Mouse (Mus musculus) liver, adult 2 months (tissue): ENCODE data around the gene Lce3d.

Experiments
- CTCF ChIP-seq: fragments of 200-500 bp; IDR thresholded peaks from 2 replicates; pipeline ENCODE4 v1.5.1; 2011; ENCODE audit warnings: low read depth, low read length, control low read depth
- POLR2A ChIP-seq: fragments of 200-500 bp; IDR thresholded peaks from 2 replicates; pipeline ENCODE4 v1.6.1; 2011; ENCODE audit warnings: low read length, control low read depth; ENCODE audit not compliant: insufficient read depth; ENCODE audit errors: extremely low read depth

DNA sequence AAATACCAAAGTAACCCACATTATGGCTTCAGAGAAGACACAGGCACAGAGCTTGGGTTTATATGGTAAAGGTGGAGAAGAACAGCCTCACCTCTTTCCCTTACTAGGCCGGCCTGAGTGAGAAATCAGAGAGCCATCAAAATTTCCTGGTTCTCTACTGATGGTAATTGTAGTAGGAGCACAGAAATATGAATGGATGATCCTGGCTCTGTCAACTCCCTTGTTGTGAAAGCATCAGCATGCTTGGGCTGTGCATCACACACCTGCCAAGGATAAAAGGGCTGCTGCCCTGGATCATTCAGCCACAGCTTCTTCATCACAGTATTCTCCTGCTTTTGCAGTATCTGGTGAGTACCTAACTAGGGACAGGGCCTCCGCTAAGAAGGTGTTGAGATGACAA lies 9.6 kb downstream of the Lce3d start, which contains the start of gene Lce3e:
- no peak for TF ChIP-seq CTCF
- TF ChIP-seq POLR2A: no peak
